Mouse (Mus musculus) heart, postnatal 0 days (tissue): ENCODE measurements around the gene Ddx31. TPM values are rescaled to one million over a fixed set of nuclear protein-coding genes. Genes with fewer than 3 reads are reported as not detected.

ENCODE experiments used
- ATAC-seq: fragments of 200-750 bp; cut with Nextera tagmentation; 2 replicates; pipeline ENCODE4 v1.8.0; 2017; ENCODE audit warnings: low read depth, moderate number of reproducible peaks, moderate library complexity; ENCODE audit not compliant: insufficient read depth
- DNase-seq: peaks from one replicate; pipeline ENCODE4 v3.0.0-alpha.2; 2016; ENCODE audit warnings: low spot score
- H3K27ac ChIP-seq: fragments of 300-500 bp; sonication (generic); 2 replicates; pipeline ENCODE4 v1.5.1; 2014; ENCODE audit warnings: low read depth, mild to moderate bottlenecking
- H3K27me3 ChIP-seq: fragments of 300-500 bp; sonication (generic); 2 replicates; pipeline ENCODE4 v1.6.1; 2014; ENCODE audit warnings: low read length, mixed read lengths; ENCODE audit not compliant: control insufficient read depth, insufficient read depth
- H3K36me3 ChIP-seq: fragments of 300-500 bp; sonication (generic); replicated peaks from 2 replicates; pipeline ENCODE4 v1.6.1; 2014; ENCODE audit warnings: low read length, mixed read lengths; ENCODE audit not compliant: control insufficient read depth, insufficient read depth
- H3K4me1 ChIP-seq: fragments of 300-500 bp; sonication (generic); 2 replicates; pipeline ENCODE4 v1.6.1; 2014; ENCODE audit warnings: antibody characterized with exemption; ENCODE audit not compliant: control insufficient read depth, insufficient read depth
- H3K4me2 ChIP-seq: fragments of 300-500 bp; sonication (generic); 2 replicates; pipeline ENCODE4 v1.6.1; 2014; ENCODE audit warnings: low read depth, mild to moderate bottlenecking, low read length, moderate library complexity
- H3K4me3 ChIP-seq: fragments of 300-500 bp; sonication (generic); 2 replicates; pipeline ENCODE4 v1.5.1; 2014; ENCODE audit warnings: low read depth, low read length
- H3K9ac ChIP-seq: fragments of 300-500 bp; sonication (generic); replicated peaks from 2 replicates; pipeline ENCODE4 v1.6.1; 2014; ENCODE audit warnings: low read depth, low read length, mixed read lengths
- H3K9me3 ChIP-seq: fragments of 300-500 bp; sonication (generic); replicated peaks from 2 replicates; pipeline ENCODE4 v1.6.1; 2016; ENCODE audit warnings: low read length; ENCODE audit not compliant: control insufficient read depth
- CTCF ChIP-seq: IDR thresholded peaks from 2 replicates; pipeline ENCODE4 v1.5.1; 2016; ENCODE audit warnings: antibody characterized with exemption, control low read depth, low read depth
- EP300 ChIP-seq: IDR thresholded peaks from 2 replicates; pipeline ENCODE4 v1.6.1; 2016; ENCODE audit warnings: antibody characterized with exemption, low read depth
- WGBS: fragments of 180-500 bp; shearing (Covaris S2); extraction: QIAGEN DNeasy Blood & Tissue Kit; methylation state at CpG from one replicate; pipeline ENCODE4 v1.1.7; 2014; 5-methylcytosine and 5-hydroxymethylcytosine counted together
- polyA plus RNA-seq: library from polyadenylated mRNA; unstranded; fragments of >200 nt; fragmentation: Nextera tagmentation; extraction: Ambion mirVana; gene quantifications from 2 replicates; pipeline ENCODE4 v1.2.1, GENCODE M21; 2015
- total RNA-seq: library from RNA; depleted of rRNA; stranded (reverse); fragments of >200 nt; gene quantifications from 2 replicates; pipeline ENCODE4 v1.2.3, GENCODE M21; 2014; ENCODE audit warnings: low replicate concordance

Gene Ddx31
- total and polyA plus RNA-seq, 2 experiments from 2014 or later = 2.1 to 4.1 TPM

DNA sequence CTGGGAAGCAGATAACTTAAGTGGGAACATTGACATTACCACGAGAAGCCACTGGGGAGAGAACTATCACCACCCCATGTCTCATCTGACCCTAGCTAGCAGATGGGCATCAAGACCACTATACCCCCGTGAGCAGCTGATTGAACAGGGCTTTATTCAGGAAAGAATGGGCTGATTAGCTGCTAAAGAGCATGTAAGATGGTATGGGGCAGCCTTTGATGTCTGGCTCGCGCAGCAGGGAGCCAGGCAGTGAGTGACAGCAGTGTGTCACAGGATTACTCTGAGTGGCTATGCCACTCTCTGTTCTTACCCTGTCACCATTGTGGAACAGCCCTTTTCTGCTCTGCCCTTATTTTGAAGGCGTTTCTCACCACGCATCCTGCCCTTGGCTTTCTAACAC is 53.3 kb downstream of the Ddx31 start:
- H3K4me3 ChIP-seq = no peak overlapping the region
- no peak overlapping the region for H3K9ac ChIP-seq
- no peaks in the 10 kb centered on the region for H3K4me1 ChIP-seq
- WGBS = 74% methylated on average over 6 of the region's 6 CpGs
- no peaks in the 10 kb centered on the region for H3K9me3 ChIP-seq
- ATAC-seq = no peak
- no peak overlapping the region for H3K4me2 ChIP-seq
- no peak for DNase-seq
- H3K27ac ChIP-seq = no peak overlapping the region
- no peak for TF ChIP-seq EP300
- no peak for TF ChIP-seq CTCF
- no peaks in the 10 kb centered on the region for H3K27me3 ChIP-seq
- peaks cover 46% of the 10 kb centered on the region for H3K36me3 ChIP-seq

DNA sequence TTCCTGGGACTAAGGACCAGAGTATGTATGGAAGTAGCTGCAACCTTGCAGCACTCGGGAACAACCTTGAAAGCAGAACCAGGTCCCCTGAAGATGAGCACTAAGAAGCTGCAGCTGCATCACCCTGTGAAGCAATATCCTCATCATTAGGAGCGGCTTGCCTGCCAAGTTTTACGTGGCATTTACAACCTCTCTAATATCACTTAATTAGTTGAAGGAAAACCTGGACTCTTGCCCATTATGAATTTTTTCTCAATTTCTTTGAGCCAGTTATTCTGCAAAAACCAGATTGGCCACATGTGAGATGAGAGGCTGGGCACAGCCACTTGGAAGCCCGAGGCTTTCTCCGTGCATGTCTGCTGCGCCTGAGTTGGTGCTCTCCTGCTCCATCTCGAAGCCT is 55.7 kb downstream of the Ddx31 start:
- no peak overlapping the region for H3K4me2 ChIP-seq
- ATAC-seq = no peak
- H3K36me3 ChIP-seq = peaks cover 44% of the 10 kb centered on the region
- no peak overlapping the region for H3K4me3 ChIP-seq
- H3K27ac ChIP-seq = no peak overlapping the region
- H3K27me3 ChIP-seq = no peaks in the 10 kb centered on the region
- TF ChIP-seq CTCF (no peak), EP300 (no peak)
- H3K9me3 ChIP-seq = no peaks in the 10 kb centered on the region
- 91% methylated on average over 7 of the region's 7 CpGs for WGBS
- no peak overlapping the region for H3K9ac ChIP-seq
- no peak for DNase-seq
- no peaks in the 10 kb centered on the region for H3K4me1 ChIP-seq

DNA sequence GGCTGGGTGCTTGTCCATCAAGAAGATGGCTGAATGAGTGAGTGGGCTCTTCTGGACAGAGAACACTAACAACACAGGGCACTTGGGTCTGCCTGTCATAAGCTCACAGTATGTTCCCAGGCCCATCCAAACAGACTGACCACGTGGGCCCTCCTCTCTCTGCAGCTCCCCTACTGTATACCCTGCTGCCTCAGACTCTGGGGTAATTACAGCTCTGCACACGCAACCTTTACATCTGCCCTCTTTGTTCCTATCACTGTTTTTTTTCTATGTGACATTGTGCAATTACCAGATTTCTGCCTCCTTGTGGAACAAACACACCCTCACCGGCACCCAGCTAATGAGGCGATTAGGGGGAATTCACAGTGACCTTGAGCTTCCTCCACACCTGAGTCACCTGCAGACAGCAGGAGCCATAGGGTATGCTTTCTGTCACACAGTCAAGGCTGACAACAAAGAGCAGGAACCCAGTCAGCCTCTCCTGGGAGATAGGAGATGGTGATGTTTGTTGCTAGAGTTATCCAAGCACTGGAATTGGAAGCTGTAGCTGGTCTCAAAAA is 57.2 kb downstream of the Ddx31 start:
- WGBS = 86% methylated on average over 4 of the region's 4 CpGs
- H3K9me3 ChIP-seq = no peaks in the 10 kb centered on the region
- H3K9ac ChIP-seq = no peak overlapping the region
- no peak overlapping the region for H3K4me2 ChIP-seq
- no peak overlapping the region for H3K4me3 ChIP-seq
- no peaks in the 10 kb centered on the region for H3K4me1 ChIP-seq
- TF ChIP-seq CTCF = no peak
- TF ChIP-seq EP300 = no peak
- no peaks in the 10 kb centered on the region for H3K27me3 ChIP-seq
- DNase-seq (no peak), ATAC-seq (no peak)
- peaks cover 39% of the 10 kb centered on the region for H3K36me3 ChIP-seq
- no peak overlapping the region for H3K27ac ChIP-seq

DNA sequence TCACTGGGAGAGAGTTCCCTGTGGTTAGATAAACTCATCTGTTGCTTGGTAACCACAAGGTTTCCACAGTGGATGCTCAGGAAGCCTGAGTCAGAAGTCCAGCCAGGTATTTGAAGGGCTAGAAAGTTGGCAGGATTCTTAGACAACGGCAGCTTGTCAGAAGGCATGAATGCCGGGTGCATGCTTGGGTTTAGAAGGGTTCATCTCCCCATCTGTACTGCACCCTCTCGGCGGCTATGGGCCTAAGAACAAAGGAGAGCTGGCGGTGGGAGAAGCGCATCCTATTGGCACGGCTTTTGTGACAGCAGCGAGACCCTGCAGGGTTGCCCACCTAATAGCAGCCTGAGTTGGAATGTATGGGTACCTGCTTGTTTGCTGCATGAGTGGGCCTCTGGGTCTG is 62.1 kb downstream of the Ddx31 start:
- no peak overlapping the region for H3K4me3 ChIP-seq
- no peak for TF ChIP-seq CTCF
- no peak for TF ChIP-seq EP300
- WGBS = 90% methylated on average over 8 of the region's 8 CpGs
- H3K4me2 ChIP-seq = no peak overlapping the region
- H3K27me3 ChIP-seq = peaks cover 9% of the 10 kb centered on the region
- ATAC-seq (no peak), DNase-seq (no peak)
- no peak overlapping the region for H3K27ac ChIP-seq
- no peak overlapping the region for H3K9ac ChIP-seq
- H3K4me1 ChIP-seq = no peaks in the 10 kb centered on the region
- H3K9me3 ChIP-seq = no peaks in the 10 kb centered on the region
- peaks cover 26% of the 10 kb centered on the region for H3K36me3 ChIP-seq

DNA sequence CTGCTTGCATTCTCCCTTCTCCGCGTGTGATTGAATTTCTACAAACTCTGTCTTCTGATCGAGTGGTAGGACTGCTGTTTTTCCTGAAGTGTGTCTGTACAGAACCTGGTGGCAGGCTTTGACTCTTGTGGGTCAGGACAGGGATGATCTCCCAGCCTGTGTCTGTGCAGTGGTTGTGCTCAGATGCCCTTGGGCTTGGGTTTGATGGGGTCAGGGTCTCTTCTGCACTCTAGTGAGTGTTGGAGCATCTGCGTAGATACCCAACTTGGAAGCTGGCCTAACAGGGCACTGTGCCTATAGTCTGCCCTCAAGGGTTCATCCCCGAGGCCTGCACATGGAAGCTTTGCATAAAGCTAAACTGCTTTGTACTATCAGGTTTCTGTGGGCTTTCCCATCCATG is 63.7 kb downstream of the Ddx31 start:
- peaks cover 24% of the 10 kb centered on the region for H3K27me3 ChIP-seq
- ATAC-seq (no peak), DNase-seq (no peak)
- H3K4me3 ChIP-seq = no peak overlapping the region
- WGBS = 85% methylated on average over 5 of the region's 5 CpGs
- H3K9ac ChIP-seq = no peak overlapping the region
- no peak overlapping the region for H3K27ac ChIP-seq
- H3K36me3 ChIP-seq = peaks cover 26% of the 10 kb centered on the region
- H3K4me2 ChIP-seq = no peak overlapping the region
- H3K4me1 ChIP-seq = peaks cover 6% of the 10 kb centered on the region; the same call in 1 of the 2 replicates
- TF ChIP-seq EP300 (no peak), CTCF (no peak)
- no peaks in the 10 kb centered on the region for H3K9me3 ChIP-seq

DNA sequence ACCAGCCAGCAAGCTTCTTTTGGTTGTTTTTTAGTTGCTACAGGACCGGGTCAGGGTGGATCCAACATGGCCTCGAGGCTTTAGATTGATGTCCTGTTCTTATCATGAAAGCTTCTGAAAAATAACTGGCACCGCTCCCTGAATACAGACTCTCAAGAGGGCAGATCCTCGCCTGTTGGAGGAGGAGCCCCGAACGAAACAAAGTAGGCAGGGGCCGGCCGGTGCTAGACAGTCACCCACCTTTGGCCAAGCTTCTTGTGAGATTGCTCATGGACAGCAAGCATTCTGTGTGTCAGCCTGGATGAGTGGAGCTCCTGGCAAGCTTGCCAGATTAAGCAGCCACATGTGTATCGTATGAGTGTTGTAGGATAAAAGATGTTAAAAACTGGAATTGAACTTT is 64.6 kb downstream of the Ddx31 start:
- H3K36me3 ChIP-seq = peaks cover 23% of the 10 kb centered on the region
- TF ChIP-seq CTCF (no peak), EP300 (no peak)
- H3K4me1 ChIP-seq = peaks cover 9% of the 10 kb centered on the region; the same call in 1 of the 2 replicates
- H3K27ac ChIP-seq = no peak overlapping the region
- no peak overlapping the region for H3K9ac ChIP-seq
- WGBS = 69% methylated on average over 9 of the region's 9 CpGs
- H3K9me3 ChIP-seq = no peaks in the 10 kb centered on the region
- no peak overlapping the region for H3K4me3 ChIP-seq
- ATAC-seq (no peak), DNase-seq (no peak)
- H3K4me2 ChIP-seq = no peak overlapping the region
- peaks cover 33% of the 10 kb centered on the region for H3K27me3 ChIP-seq
